Mouse (Mus musculus) CH12.LX (cell line): ENCODE data around the gene Irx3. TPM values are rescaled to one million over a fixed set of nuclear protein-coding genes. Genes with fewer than 3 reads are reported as not detected.

ENCODE experiments used
- DNase-seq: peaks from one replicate; pipeline ENCODE4 v3.0.0-alpha.2; 2013; ENCODE audit errors: extremely low read depth
- H3K27ac ChIP-seq: 2 replicates; pipeline ENCODE4 v1.5.1; 2012; ENCODE audit warnings: low read depth, mild to moderate bottlenecking, control low read depth, moderate library complexity; ENCODE audit not compliant: insufficient read depth
- H3K27me3 ChIP-seq: replicated peaks from 2 replicates; pipeline ENCODE3; 2012; ENCODE audit warnings: inconsistent platforms
- H3K36me3 ChIP-seq, 2 experiments: replicated peaks in 1 of 2; 2 replicates each; pipeline versions ENCODE3 to v1.6.1; 2012; ENCODE audit warnings: inconsistent platforms in 1 of 2, low read length in 1 of 2, mild to moderate bottlenecking in 1 of 2, mixed read lengths in 1 of 2, moderate library complexity in 1 of 2; ENCODE audit not compliant: control insufficient read depth in 1 of 2, insufficient read depth in 1 of 2
- H3K4me1 ChIP-seq, 2 experiments: 2 replicates each; pipeline ENCODE4 v1.6.1; 2012; ENCODE audit warnings: inconsistent platforms in 1 of 2, moderate library complexity in 1 of 2; ENCODE audit not compliant: insufficient read depth in 2 of 2, control insufficient read depth in 1 of 2
- H3K4me2 ChIP-seq: 2 replicates; pipeline ENCODE4 v1.6.1; 2012; ENCODE audit warnings: low read depth, mild to moderate bottlenecking, control low read depth; ENCODE audit not compliant: poor library complexity, insufficient read depth, severe bottlenecking
- H3K4me3 ChIP-seq, 3 experiments: fragments of 150-350 bp in 1 of 3; sonication (generic) in 1 of 3; replicated peaks in 1 of 3; 2 replicates each; pipeline versions ENCODE3 to v1.5.1; 2011 to 2012; ENCODE audit warnings: low read depth in 2 of 3, low read length in 2 of 3, mild to moderate bottlenecking in 2 of 3, moderate library complexity in 2 of 3, control low read depth in 1 of 3, improper control_type of control experiment in 1 of 3, inconsistent platforms in 1 of 3, mixed read lengths in 1 of 3; ENCODE audit not compliant: poor library complexity in 1 of 3
- H3K79me2 ChIP-seq: replicated peaks from 2 replicates; pipeline ENCODE4 v1.6.1; 2012; ENCODE audit warnings: mild to moderate bottlenecking, moderate library complexity; ENCODE audit not compliant: control insufficient read depth, poor library complexity, insufficient read depth, severe bottlenecking; ENCODE audit errors: extremely low read depth
- H3K9ac ChIP-seq: 2 replicates; pipeline ENCODE4 v1.6.1; 2012; ENCODE audit warnings: low read depth, mild to moderate bottlenecking, control low read depth, moderate library complexity; ENCODE audit not compliant: insufficient read depth
- H3K9me3 ChIP-seq: replicated peaks from 2 replicates; pipeline ENCODE3; 2012; ENCODE audit warnings: low read length, inconsistent platforms, mixed read lengths
- CHD1 ChIP-seq: IDR thresholded peaks from 2 replicates; pipeline ENCODE4 v1.6.1; 2012; ENCODE audit warnings: low read depth, low read length, improper control_type of control experiment, inconsistent platforms
- CTCF ChIP-seq, 2 experiments: IDR thresholded peaks in 1 of 2; conservative IDR thresholded peaks in 1 of 2; 2 replicates each; pipeline ENCODE4 v1.5.1; 2011 to 2012; ENCODE audit warnings: low read depth in 2 of 2, low read length in 2 of 2, improper control_type of control experiment in 1 of 2, inconsistent platforms in 1 of 2, mild to moderate bottlenecking in 1 of 2, moderate library complexity in 1 of 2
- HCFC1 ChIP-seq: IDR thresholded peaks from 2 replicates; pipeline ENCODE4 v1.6.1; 2012; ENCODE audit warnings: low read depth, mild to moderate bottlenecking, inconsistent platforms, low read length, improper control_type of control experiment
- IRF4 ChIP-seq: IDR thresholded peaks from 2 replicates; pipeline ENCODE4 v1.6.1; 2014; ENCODE audit warnings: low read depth, mild to moderate bottlenecking, inconsistent platforms, low read length, improper control_type of control experiment
- JUN ChIP-seq: IDR thresholded peaks from 2 replicates; pipeline ENCODE4 v1.6.1; 2011; ENCODE audit warnings: low read depth, mild to moderate bottlenecking, low read length, improper control_type of control experiment, moderate library complexity; ENCODE audit not compliant: insufficient read depth
- MAX ChIP-seq: IDR thresholded peaks from 2 replicates; pipeline ENCODE4 v1.6.1; 2011; ENCODE audit warnings: low read length, improper control_type of control experiment
- MAZ ChIP-seq: IDR thresholded peaks from 2 replicates; pipeline ENCODE4 v1.6.1; 2012; ENCODE audit warnings: low read depth, mild to moderate bottlenecking, inconsistent platforms, low read length, improper control_type of control experiment, moderate library complexity
- MEF2A ChIP-seq: IDR thresholded peaks from 2 replicates; pipeline ENCODE4 v1.6.1; 2014; ENCODE audit warnings: low read depth, mild to moderate bottlenecking, inconsistent platforms, low read length, improper control_type of control experiment, borderline replicate concordance
- MYC ChIP-seq: IDR thresholded peaks from 2 replicates; pipeline ENCODE4 v1.6.1; 2011; ENCODE audit warnings: low read depth, mild to moderate bottlenecking, improper control_type of control experiment, low read length
- NELFE ChIP-seq: IDR thresholded peaks from 2 replicates; pipeline ENCODE4 v1.6.1; 2011; ENCODE audit warnings: low read depth, low read length, improper control_type of control experiment
- NRF1 ChIP-seq: IDR thresholded peaks from 2 replicates; pipeline ENCODE4 v1.6.1; 2014; ENCODE audit warnings: low read depth, mild to moderate bottlenecking, inconsistent platforms, low read length, improper control_type of control experiment, moderate library complexity
- POLR2A ChIP-seq: IDR thresholded peaks from 2 replicates; pipeline ENCODE4 v1.6.1; 2011; ENCODE audit warnings: low read depth, mild to moderate bottlenecking, improper control_type of control experiment, low read length
- RAD21 ChIP-seq: IDR thresholded peaks from 2 replicates; pipeline ENCODE4 v1.6.1; 2011; ENCODE audit warnings: low read depth, mild to moderate bottlenecking, low read length, improper control_type of control experiment, moderate library complexity
- RCOR1 ChIP-seq: conservative IDR thresholded peaks from 2 replicates; pipeline ENCODE4 v1.6.1; 2012; ENCODE audit warnings: low read depth, mild to moderate bottlenecking, inconsistent platforms, low read length, improper control_type of control experiment
- SIN3A ChIP-seq: IDR thresholded peaks from 2 replicates; pipeline ENCODE4 v1.6.1; 2012; ENCODE audit warnings: low read length, improper control_type of control experiment, inconsistent platforms
- TCF12 ChIP-seq: IDR thresholded peaks from 2 replicates; pipeline ENCODE4 v1.6.1; 2014; ENCODE audit warnings: low read depth, mild to moderate bottlenecking, inconsistent platforms, low read length, improper control_type of control experiment
- UBTF ChIP-seq: IDR thresholded peaks from 2 replicates; pipeline ENCODE4 v1.6.1; 2012; ENCODE audit warnings: low read depth, mild to moderate bottlenecking, inconsistent platforms, low read length, improper control_type of control experiment, moderate library complexity
- USF2 ChIP-seq: conservative IDR thresholded peaks from 2 replicates; pipeline ENCODE4 v1.6.1; 2011; ENCODE audit warnings: low read depth, low read length, improper control_type of control experiment
- ZKSCAN1 ChIP-seq: IDR thresholded peaks from 2 replicates; pipeline ENCODE4 v1.6.1; 2012; ENCODE audit warnings: low read depth, inconsistent platforms, low read length, improper control_type of control experiment, borderline replicate concordance
- ZMIZ1 ChIP-seq: IDR thresholded peaks from 2 replicates; pipeline ENCODE4 v1.6.1; 2012; ENCODE audit warnings: low read depth, mild to moderate bottlenecking, inconsistent platforms, low read length, improper control_type of control experiment
- dilution Hi-C: fragments of 300-500 bp; cut with MboI; formaldehyde crosslinking; loops from 2 replicates; pipeline ENCODE4 v1.14.3; 2020; ENCODE audit warnings: low sequenced_read_pairs; ENCODE audit not compliant: extremely low pct_unique_long_range_greater_than_20kb, extremely low pct_ligation_motif_present
- in situ Hi-C: fragments of 300-500 bp; cut with MboI; formaldehyde crosslinking; loops from 3 replicates; pipeline ENCODE4 v1.14.3; 2019; ENCODE audit warnings: low sequenced_read_pairs, low pct_ligation_motif_present, low pct_unique_long_range_greater_than_20kb, mixed read lengths
- polyA plus RNA-seq: library from polyadenylated mRNA; unstranded; fragments of >175 nt; gene quantifications from 2 replicates; pipeline ENCODE4 v1.2.1, GENCODE M21; 2012; ENCODE audit warnings: low read depth; ENCODE audit not compliant: insufficient read length
- total RNA-seq, 2 experiments: library from RNA; depleted of rRNA; stranded (reverse); fragments of 300-350 nt in 1 of 2; fragments of >200 nt in 1 of 2; gene quantifications; 2 replicates each; pipeline ENCODE4 v1.2.3; 2012 to 2014

Gene Irx3
- total and polyA plus RNA-seq, 3 experiments, result not detected

GRCm38 (mm10) chr8:91804403-91805253 is 2.8 kb upstream of the Irx3 start:
- H3K27me3 ChIP-seq, result no peaks in the 10 kb centered on the region
- peaks cover 90% of the 10 kb centered on the region for H3K9me3 ChIP-seq
- in situ Hi-C loops, result no loop called here
- H3K36me3 ChIP-seq, result no peaks in the 10 kb centered on the region
- no peak for TF ChIP-seq MEF2A
- no peak for TF ChIP-seq ZKSCAN1
- no peak for TF ChIP-seq ZMIZ1
- TF ChIP-seq UBTF, result no peak
- no peak for TF ChIP-seq IRF4
- no peak for TF ChIP-seq CTCF (conservative IDR thresholded peaks at IDR 0.05 in 1 of 2, IDR thresholded peaks at IDR 0.05 in 1 of 2; ENCODE audit: low read depth in 2 of 2, low read length in 2 of 2)
- no peak for TF ChIP-seq POLR2A
- TF ChIP-seq SIN3A, result no peak
- TF ChIP-seq NELFE, result no peak
- TF ChIP-seq, all 38 proteins: peak for 0
- Histone ChIP-seq H3K9ac (no peak overlapping the region), H3K4me1 (no peaks in the 10 kb centered on the region), H3K79me2 (no peaks in the 10 kb centered on the region), H3K4me3 (no peak overlapping the region), H3K4me2 (no peak overlapping the region), H3K27ac (no peak overlapping the region)
- dilution Hi-C loops, result no loop called here
- no peak for DNase-seq

DNA sequence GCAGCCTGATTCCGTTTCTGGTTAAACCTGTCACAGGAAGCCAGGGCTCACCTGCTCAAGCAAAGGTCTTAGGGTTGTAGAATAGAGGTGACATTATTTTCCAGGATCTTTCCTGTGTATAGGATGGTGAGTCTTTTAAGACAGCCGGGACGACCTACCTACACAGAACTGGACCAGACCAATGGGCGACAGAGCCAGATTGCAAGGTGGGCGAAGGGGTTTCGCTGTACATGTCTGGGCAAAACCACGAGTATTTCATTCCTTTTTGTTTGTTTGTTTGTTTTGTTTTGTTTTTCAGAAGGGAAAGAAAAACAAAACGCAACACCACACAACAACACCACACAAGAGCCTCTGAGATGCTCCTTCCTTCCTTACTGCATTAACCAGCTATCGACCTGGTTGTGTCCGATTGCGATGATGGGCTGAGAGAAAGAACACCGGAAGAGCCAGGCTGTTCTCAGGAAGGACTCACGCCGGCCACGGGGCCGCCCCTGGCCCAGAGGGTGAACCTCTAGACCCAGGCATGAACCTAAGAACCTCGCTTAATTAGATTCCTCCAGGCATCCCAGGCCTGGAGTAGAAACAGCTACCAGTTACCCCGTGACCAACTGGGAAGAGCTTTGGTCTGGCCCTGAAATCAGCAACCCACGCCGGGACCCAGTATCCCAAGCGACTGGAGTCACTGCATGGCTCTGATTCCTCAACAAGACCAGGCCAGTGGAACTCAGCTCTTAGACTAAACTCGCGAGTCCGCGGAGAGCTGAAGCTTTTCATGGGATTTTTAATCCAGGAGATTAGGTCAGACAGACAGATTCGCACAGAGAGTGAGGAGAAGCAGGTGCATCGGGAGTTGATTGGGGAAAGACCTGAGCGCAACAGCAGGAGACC is 1.9 kb upstream of the Irx3 start:
- H3K4me3 ChIP-seq, result no peak overlapping the region
- dilution Hi-C loops, result no loop called here
- H3K27me3 ChIP-seq, result no peaks in the 10 kb centered on the region

More for the DNA sequence above, 1.9 kb upstream of the Irx3 start:
- Histone ChIP-seq H3K79me2 (no peaks in the 10 kb centered on the region), H3K9ac (no peak overlapping the region), H3K9me3 (peaks cover 90% of the 10 kb centered on the region), H3K4me1 (no peaks in the 10 kb centered on the region), H3K36me3 (no peaks in the 10 kb centered on the region), H3K4me2 (no peak overlapping the region), H3K27ac (no peak overlapping the region)
- no peak for DNase-seq
- TF ChIP-seq NELFE, result no peak
- TF ChIP-seq ZKSCAN1, result no peak
- TF ChIP-seq IRF4, result no peak
- TF ChIP-seq RCOR1, result no peak
- no peak for TF ChIP-seq CTCF (conservative IDR thresholded peaks at IDR 0.05 in 1 of 2, IDR thresholded peaks at IDR 0.05 in 1 of 2; ENCODE audit: low read depth in 2 of 2, low read length in 2 of 2)
- no peak for TF ChIP-seq JUN
- no peak for TF ChIP-seq RAD21
- TF ChIP-seq TCF12, result no peak
- TF ChIP-seq NRF1, result no peak
- no peak for TF ChIP-seq MAZ
- TF ChIP-seq MAX, result no peak
- TF ChIP-seq USF2, result no peak
- TF ChIP-seq CHD1, result no peak
- no peak for TF ChIP-seq MYC
- TF ChIP-seq HCFC1, result no peak
- in situ Hi-C loops, result no loop called here
